Mouse (Mus musculus): ENCODE results near the gene Nol12. TPM values are rescaled to one million over a fixed set of nuclear protein-coding genes. Genes with fewer than 3 reads are reported as not detected.

Nol12 gene
- total RNA-seq, 2 experiments from 2014 or later, result 15.6 to 16.9 TPM

DNA sequence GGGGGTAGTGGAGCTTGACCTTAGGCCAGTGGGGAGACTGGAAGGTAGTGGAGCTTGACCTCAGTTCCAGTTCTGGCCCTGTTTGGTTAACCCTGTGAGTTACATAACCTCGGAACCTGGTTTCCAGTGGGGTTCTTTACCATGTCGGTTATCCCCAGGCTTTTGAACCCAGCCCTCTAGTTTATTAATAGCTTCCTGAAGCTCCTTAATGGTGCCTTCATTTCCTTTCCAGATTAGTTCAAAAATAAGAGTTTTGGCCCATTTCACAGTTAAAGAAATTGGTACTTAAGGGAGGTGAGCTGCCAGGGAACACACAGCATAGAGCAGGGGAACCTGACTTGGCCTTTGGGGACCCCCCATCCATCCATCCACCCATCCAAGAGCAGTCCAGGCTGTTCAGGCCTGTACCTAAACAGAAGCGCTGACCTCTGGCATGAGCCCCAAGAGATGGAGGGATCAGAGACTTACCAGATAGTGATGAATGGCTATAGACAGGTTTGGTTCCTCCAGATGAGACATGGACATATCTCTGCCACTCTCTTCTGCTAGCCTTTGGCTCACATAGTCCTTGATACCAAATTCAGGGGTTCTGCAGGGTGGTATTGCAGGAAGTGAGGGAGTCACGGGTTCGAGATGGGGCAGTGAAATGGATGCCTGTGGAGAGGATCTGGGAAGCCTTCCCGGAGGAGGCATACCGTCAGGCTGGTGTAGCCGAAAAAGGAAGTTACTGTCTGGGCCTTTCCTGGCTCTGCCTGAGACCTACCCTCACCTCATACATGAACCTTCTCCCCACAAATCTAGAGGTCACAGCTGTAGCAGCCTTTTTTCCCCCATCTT, 19.7 kb upstream of the Nol12 start:
- intact Hi-C loops (cut with DNase I), result loop anchor here (1.0 kb wide), 2 partner anchors 16 to 28 kb away; no protein-coding TSS in a partner anchor
- DNase-seq (ENCODE audit: low spot score), result no peak

DNA sequence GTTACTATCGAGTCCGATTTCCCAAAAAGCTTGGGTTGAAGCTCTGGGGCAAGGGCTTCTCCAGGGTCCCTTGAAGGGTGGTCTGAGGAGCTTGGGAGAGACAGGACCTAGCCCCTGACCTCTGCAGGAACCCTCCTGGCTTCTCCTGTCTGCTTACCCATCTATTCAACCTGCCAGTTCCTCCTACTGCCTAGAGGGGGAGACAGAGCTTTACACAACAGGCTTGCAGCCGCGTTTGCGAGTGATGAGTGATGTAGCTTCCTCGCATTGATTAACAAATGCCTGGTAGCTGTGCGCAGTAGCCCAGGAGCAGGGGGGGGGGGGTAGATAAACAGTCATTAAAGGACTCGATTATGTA, 19.1 kb upstream of the Nol12 start:
- peak; percentile 58 for DNase-seq (ENCODE audit: low spot score)
- intact Hi-C loops (cut with DNase I), result loop anchor here (1.0 kb wide), 3 partner anchors 16 to 48 kb away; no protein-coding TSS in a partner anchor

DNA sequence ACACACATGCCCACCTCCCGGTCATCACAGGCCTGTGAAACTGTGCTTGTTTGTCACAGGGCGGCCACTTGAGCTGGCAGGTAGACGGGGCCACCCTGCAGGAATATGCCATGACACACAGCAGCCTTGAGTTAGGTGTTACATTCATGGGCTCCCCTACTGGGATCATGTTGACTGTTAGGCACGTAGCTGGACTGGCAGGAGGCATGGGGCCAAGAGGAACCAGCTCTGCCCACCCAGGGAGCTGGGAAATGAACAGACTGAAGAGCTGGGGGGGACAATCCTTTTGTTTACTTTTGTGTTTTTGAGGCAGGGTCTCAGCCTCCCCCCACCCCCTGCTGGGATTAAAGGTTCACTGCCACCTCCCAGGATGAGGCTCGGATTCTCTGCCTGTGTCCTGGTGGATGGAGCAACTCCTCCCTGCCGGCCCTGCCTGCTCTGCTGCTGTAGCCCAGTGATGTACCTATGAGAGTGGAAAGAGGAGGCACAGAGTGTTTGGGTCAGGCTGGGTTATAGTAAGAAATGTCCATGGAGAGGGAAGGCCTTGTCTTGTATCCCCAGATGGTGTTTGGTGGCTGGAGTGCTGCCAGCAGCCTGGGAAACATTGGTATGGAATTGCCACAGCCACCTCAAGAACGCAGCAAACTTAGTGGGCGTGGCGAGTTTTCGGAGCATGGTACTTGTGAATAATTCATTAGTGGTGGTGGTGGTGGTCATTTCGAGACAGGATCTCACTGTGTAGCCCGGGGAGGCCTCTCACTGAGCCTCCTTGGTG, 18.5 kb upstream of the Nol12 start:
- intact Hi-C loops (cut with DNase I), result loop anchor here (1.0 kb wide), 1 partner anchor 47 kb away; no protein-coding TSS in a partner anchor
- no peak for DNase-seq (ENCODE audit: low spot score)

DNA sequence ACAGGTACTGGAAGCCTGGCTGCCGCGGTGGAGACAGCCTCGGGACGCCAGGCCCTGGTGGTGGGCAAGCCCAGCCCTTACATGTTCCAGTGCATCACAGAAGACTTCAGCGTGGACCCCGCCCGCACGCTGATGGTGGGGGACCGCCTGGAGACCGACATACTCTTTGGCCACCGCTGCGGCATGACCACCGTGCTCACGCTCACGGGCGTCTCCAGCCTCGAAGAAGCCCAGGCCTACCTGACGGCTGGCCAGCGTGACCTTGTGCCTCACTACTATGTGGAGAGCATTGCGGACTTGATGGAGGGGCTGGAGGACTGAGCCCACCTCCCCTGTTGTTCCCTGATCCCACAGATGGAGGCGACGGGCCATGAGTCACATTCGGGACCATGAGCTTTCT, 16.6 kb upstream of the Nol12 start:
- intact Hi-C loops (cut with DNase I), result no loop called here
- DNase-seq (ENCODE audit: low spot score), result no peak

DNA sequence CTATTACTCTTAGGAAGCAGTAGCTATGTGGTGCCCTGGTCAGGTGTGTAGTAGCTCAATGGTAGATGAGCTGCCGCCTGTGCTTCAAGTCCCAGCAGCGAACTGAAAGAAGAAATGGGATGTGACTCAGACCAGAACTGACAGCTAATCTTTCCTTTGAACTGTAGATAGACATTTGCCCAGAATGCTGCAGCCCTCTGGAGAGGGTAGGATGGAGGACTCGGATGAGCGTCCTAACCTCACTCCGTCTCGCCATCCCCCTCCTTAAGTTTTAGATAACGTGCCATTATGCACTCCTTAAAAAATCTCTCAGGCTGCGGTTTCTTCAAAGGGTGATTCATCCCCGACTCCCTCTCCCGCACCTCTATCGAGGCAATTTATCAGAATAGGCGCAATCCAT, 14.8 kb upstream of the Nol12 start:
- intact Hi-C loops (cut with DNase I), result no loop called here
- no peak for DNase-seq (ENCODE audit: low spot score)

DNA sequence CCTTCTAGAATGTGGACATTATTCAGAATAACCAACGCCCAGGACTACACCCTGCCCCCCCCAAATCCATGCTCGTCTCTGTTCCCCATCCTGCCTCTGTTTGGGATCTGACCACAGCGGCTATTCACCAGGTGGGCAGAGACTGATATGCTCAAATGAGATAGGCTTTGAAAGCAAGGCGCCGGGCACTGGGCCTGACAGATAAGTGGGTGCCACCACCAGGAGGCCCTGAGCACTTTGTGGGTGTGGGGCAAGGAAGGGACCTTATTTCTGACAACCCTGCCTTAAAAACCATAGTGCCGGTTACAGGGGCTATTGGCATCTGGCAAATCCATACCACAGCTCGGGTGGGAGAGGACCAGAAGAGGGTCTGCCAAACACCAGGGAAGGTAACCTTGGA, 12.0 kb upstream of the Nol12 start:
- no peak for DNase-seq (ENCODE audit: low spot score)
- intact Hi-C loops (cut with DNase I), result no loop called here

DNA sequence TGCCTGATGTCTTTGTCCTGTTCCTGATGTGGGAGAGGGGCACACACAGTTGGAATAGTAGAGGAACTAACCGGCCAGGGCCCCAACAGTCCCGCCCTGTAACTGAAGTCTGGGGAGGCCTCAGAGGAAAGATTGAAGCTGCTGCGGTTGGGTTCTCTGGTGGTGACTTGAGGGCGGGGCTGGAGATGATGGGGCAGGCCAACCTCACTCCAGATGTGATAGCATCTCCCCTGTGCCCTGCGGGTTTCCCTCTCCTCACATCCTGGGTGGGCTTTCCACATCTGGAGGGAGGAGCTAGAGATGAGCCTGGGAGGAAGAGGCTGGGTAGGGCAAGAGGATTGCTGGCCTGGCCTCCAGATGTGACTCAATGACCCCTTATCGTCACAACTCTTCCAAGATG, 11.1 kb upstream of the Nol12 start:
- intact Hi-C loops (cut with DNase I), result no loop called here

DNA sequence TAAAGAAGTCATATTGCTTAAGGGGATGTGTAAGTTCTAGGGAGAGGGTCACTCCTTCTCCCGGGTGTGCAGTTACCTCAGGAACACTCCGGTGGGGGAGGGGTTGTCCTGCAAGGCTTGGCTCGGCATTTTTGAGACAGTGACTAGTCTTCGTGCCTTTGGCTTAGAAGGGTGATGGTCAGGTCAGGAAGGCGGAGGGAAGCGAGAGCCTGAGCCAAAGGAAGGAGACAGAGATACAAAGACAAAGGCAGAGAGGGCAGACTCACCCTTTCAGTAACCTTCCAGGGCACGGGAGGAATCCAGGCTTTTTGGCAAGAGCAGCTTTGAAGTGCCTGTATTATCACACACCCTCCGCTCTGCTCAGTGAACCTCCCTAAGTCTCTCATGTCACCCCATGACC, 9.6 kb upstream of the Nol12 start:
- DNase-seq (ENCODE audit: low spot score), result no peak
- intact Hi-C loops (cut with DNase I), result no loop called here

More for the DNA sequence above, 11.1 kb upstream of the Nol12 start:
- DNase-seq (ENCODE audit: low spot score), result no peak

DNA sequence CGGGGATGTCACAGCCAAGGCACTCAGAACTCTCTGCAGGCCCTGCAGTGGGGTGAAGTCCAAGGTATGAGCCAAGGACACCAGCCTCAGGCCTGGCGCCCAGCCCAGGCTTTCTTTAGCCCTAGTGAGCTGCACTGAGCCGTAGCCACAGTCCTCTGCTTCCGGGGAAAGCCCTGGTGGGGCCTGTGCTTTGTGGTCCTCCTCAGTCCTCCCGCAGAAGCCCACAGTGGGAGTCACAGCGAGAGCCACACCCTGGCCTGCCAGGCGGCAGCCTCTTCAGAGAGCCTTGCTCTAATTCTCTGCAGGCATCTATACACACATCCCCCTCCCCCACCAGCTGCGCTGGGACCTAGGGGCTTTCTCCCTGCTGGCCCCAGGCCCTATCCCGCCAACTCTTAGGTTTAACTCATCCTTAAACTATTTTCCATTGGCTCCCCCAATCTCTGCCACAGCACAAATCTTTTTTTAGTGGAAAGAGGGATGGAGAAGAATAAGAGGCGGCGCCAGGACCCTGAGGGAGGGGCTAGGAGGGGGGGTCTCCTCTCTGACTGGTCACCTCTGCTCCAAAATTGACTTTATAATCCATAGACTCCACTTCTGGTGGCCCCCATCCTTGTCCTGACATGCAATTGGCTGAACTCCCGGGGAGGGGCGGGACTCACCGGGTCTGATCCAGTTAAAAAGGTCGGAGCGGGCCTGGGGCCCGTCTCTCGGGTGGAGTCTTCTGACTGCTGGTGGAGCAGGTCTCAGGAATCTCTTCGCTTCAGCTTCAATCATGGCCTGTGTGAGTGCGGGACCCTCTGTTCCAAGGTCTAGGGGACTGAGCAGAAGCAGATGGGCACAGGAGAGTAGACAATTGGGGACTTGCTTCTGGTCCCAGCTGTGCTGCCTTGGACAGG, 8.5 kb upstream of the Nol12 start, which contains the start of gene Lgals1:
Gene Lgals1 (plus strand): TSS at position 705 of the 899 bp plus-strand sequence.
- intact Hi-C loops (cut with DNase I), result no loop called here
- DNase-seq (ENCODE audit: low spot score), result peak; percentile 90

DNA sequence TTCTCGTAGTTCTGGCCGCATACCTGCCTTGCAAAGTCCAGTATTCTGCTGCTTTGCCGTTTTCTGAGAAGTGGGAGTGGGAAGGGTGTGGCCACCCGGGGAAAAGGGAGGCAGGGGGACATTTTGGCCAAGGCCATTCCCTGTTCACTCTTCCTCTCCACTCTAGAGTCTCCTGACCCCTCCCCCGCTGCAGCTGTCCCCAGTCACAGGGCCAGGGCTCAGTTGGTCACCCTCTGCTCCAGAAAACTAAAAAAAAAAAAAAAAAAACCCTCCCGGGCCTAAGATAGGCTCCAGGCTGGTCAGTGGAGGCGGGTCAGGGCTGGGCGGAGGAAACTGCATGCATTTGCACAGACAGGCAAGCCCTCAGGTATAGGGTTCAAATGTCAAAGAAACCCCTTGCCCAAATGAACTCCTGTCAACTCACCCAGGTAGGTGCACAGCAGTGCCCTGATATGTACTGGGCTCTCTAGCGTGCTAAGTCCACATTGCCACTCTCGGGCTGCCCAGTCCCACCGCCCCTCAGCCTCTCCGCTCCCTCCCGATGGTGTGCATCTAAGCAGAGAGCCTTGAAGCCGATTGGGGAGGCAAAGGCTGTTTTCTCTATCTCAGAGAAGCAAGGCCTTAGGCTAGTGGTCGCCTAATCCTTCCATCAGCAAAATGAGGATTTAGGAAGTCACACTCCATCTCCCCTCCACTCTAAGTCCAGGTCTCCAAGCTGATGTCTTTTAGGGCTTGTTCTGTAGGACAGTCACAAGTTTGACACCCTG, 7.5 kb upstream of the Nol12 start:
- intact Hi-C loops (cut with DNase I), result no loop called here
- DNase-seq (ENCODE audit: low spot score), result no peak

DNA sequence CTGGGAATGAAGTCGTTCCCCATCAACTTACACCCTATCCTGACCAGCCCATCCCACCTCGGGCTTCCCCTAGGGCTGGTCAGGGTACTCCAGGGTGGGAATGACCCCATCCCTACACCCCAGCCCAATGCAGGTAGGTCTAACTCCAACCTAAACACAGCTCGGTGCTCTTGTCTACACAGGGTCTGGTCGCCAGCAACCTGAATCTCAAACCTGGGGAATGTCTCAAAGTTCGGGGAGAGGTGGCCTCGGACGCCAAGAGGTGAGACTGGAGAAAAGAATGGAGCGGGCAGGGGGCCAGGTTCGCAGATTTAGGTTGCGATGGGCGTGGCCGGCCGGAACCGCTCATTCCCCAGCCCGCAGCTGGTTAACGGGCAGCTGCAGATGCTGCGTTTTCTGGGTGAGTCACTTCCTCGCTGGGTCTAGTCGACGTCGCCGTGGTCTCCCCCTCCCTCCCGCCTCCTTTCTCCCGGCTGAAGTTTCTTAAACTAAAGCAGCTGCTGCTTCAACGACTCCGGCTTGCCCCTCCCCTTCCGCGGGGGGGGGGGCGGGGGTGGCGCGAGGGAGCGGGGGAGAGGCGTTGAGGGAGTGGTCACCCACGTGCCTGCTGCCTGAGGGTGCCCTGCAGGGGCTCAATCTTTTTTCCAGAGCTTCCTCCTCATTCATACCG, 6.8 kb upstream of the Nol12 start:
- intact Hi-C loops (cut with DNase I), result no loop called here
- DNase-seq (ENCODE audit: low spot score), result peak; percentile 73

DNA sequence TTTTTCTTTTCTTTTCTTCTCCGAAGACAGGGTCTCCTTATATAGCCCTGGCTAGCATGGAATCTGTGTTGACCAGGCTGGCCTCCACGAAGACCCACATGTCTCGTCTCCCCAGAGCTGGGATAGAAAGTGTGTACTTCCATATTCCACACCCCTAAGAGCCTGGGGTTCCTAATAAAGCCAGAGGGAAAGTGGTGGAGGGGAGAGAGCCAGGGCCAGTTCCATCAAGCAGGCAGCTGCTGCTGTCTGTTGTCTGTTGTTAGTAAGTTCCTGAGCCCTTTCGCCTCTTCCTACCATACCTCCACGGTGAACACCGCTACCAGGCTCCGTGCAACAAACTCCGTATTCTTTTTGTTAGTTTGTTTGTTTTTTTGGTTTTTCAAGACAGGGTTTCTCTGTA, 6.2 kb upstream of the Nol12 start:
- no peak for DNase-seq (ENCODE audit: low spot score)
- intact Hi-C loops (cut with DNase I), result no loop called here

DNA sequence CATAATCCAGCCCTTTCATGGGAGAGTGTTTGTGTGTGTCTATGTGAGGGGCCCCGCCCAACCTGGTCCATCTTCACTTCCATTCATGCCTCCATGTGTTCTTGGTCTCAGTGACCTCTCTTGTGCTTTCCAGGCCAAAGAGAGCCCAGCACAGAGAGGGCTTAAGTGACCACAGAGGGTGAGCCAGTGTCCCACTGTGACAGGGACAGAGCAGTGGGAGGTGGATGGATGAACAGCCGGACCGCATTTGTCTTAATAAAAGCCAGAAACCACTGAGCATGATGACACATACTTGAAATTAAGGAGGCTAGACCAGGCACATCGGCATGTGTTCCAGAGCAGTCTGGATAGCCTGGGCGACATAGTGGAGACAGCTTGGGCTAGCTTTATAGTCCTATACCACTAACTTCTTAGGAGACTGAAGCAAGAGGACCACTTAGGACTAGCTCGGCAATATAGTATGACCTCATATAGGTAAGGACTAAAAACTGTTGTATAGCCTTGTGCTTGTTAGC, 4.5 kb upstream of the Nol12 start:
- no peak for DNase-seq (ENCODE audit: low spot score)
- intact Hi-C loops (cut with DNase I), result no loop called here

DNA sequence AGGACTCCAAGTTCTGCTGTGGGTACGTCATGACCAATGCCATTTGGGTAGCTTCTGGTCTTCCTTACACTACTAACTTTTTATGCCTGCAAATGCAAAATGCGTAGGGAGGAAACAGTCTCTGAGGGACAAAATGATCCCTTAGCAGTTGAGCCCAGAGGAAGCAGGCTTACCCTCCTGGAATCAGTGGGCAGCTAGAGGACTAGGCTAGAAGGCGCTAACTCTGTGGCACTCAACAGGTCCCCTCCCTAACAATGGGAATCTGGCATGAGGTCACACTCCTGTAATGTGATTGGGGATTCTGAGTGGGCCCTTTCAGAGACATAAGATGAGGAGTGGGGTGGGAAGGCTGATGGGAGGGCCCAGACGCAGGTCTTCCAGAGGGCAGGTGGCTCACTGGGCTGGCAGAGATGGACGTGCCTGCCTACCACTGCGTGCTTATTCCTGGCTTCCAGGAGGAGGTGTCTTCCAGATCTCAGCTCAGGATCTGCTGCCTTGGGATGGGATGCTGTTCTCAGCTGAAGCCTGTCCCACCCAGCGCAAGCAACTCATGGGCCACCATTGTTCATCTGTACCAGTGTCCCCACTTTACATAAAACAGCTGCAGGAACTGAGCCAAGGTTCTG, 3.8 kb upstream of the Nol12 start:
- intact Hi-C loops (cut with DNase I), result loop anchor here (1.0 kb wide), 1 partner anchor 16 kb away; no protein-coding TSS in a partner anchor
- DNase-seq (ENCODE audit: low spot score), result no peak

DNA sequence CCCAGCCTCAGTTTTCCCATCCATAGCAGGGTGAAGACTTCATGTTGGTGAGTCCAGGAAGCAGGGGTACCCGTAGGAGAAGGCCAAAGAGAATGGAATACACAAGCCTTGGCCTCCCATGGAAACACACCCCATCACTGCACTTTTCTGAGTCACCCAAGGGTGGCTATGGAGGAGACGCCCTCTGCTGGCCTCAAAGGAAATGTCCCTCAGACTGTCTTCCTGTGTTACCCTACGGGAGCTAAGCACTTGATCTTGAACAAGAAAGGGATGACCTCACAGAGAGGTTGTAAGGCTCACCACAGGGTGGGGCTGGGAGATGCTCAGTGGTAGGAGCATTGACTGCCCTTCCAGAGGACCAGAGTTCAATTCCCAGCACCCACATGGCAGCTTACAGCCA, 3.2 kb upstream of the Nol12 start:
- intact Hi-C loops (cut with DNase I), result loop anchor here (1.0 kb wide), 1 partner anchor 16 kb away; no protein-coding TSS in a partner anchor
- no peak for DNase-seq (ENCODE audit: low spot score)

DNA sequence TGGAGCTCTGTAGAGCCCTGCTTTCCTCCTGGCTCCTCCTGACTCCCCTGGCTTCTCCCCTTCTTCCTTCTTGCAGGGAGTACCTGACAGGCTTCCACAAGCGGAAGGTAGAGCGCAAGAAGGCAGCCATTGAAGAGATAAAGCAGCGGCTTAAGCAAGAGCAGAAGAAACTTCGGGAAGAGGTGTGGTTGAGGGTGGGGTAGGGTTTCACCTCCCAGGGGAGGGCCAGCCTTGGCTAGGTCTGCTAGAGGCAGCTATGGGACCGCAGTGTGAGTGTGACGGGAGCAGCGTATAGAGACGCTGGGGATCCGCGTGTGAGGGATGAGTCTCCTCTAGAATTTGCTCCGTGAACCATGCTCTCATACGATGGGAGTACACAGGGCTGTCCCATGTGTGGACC, 1.7 kb downstream of the Nol12 start:
- DNase-seq (ENCODE audit: low spot score), result no peak
- intact Hi-C loops (cut with DNase I), result no loop called here

DNA sequence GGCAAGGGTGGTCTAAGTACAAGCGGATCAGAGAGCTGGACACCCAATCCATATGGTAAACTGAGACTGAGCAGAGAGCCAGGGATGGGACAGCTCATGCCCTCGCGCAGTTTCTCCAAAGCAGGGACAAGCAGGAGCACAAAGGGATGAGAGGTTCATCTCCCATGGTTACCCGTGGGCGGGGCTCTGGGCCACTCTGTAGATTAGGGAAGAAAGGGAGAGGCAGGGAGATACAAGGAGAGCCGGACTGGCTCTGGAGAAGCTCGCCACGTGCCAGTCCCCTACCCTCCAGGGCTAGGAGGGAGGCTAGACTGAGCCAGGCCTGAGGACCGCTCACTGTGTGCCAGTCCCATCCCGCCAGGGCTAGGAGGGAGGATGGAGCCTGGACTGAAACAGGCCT, 2.6 kb downstream of the Nol12 start:
- no peak for DNase-seq (ENCODE audit: low spot score)
- intact Hi-C loops (cut with DNase I), result no loop called here

DNA sequence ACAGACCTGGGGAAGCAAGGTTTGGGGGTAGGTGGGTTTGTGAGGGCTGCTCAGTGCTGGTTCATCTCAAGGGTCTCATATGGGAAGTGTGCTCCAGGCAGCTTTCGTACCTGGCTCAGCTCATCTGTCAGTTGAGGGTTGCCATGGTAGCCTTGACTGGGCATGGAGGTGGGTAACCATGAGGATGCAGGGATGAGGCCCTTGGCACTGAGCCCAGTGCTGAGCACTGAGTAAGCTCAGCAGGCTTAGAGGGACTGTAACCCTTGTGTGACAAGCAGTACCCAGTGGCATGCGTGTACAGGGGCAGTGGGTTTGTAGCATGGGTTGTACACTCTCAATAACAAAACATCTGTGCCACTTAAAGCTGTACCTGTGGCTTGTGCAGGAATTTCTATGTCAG, 3.2 kb downstream of the Nol12 start:
- intact Hi-C loops (cut with DNase I), result no loop called here
- DNase-seq (ENCODE audit: low spot score), result no peak

Measured in heart, postnatal 25 days (tissue).